In genomic region chr15:81047497-81047896, GRCm38 (mm10) we compare ENCODE assay signal across 19 mouse cellular contexts.
DNase-seq lines count a peak whose midpoint lies in the region; ATAC-seq lines count a peak whose summit lies in the region.
"Had no signal": no experiment of that assay in that cellular context is flagged by ENCODE, and none has a peak within 500 bp of the region (broad histone marks: within the 10 kb centered on the region; RNA-seq: fewer than 3 reads in every experiment).

No protein-coding gene starts in this region.

- H3K9me3 ChIP-seq in liver, embryonic 13.5 days (replicated peaks), result no peaks in the 10 kb centered on the region
- H3K9me3 ChIP-seq: embryonic facial prominence, embryonic 12.5 days; neural tube, embryonic 12.5 days had no signal

- no peak overlapping the region for H3K4me3 ChIP-seq in liver, embryonic 13.5 days (replicated peaks)
- H3K4me3 ChIP-seq: embryonic facial prominence, embryonic 12.5 days; neural tube, embryonic 12.5 days had no signal

- H3K4me2 ChIP-seq in liver, embryonic 13.5 days, result no peak overlapping the region
- H3K4me2 ChIP-seq: embryonic facial prominence, embryonic 12.5 days; neural tube, embryonic 12.5 days had no signal

- no peak overlapping the region for H3K9ac ChIP-seq in liver, embryonic 13.5 days
- H3K9ac ChIP-seq: embryonic facial prominence, embryonic 12.5 days; neural tube, embryonic 12.5 days had no signal

- no peaks in the 10 kb centered on the region for H3K36me3 ChIP-seq in liver, embryonic 13.5 days

- 8% methylated on average over 10 of the region's 10 CpGs for WGBS in liver, embryonic 13.5 days (ENCODE audit: insufficient replicate concordance)

- no peak overlapping the region for H3K27ac ChIP-seq in liver, embryonic 13.5 days
- H3K27ac ChIP-seq: embryonic facial prominence, embryonic 12.5 days; neural tube, embryonic 12.5 days had no signal

- H3K27me3 ChIP-seq in liver, embryonic 13.5 days, result peaks cover 16% of the 10 kb centered on the region; the same call in 1 of the 2 replicates
- H3K27me3 ChIP-seq: embryonic facial prominence, embryonic 12.5 days; neural tube, embryonic 12.5 days had no signal

- peaks cover 54% of the 10 kb centered on the region for H3K4me1 ChIP-seq in liver, embryonic 13.5 days (replicated peaks)
- H3K4me1 ChIP-seq: neural tube, embryonic 12.5 days had no signal

- DNase-seq in heart, adult 11 months, result peak; percentile 90
- no peak for DNase-seq in heart, postnatal 4 days
- DNase-seq in retina, postnatal 1 day, result peak; percentile 43
- DNase-seq in retina, embryonic 14.5 days (ENCODE audit: low spot score), result no peak
- DNase-seq in liver, embryonic 13.5 days, result peak; percentile 64
- peak; percentile 40 for DNase-seq in yolk sac, embryonic 10.5 days (ENCODE audit: low spot score)
- DNase-seq in adrenal gland, adult 2 months, result no peak
- DNase-seq in layer of hippocampus, postnatal 25 days (ENCODE audit: extremely low spot score in 1 of 2, low spot score in 1 of 2), result no peak
- DNase-seq: adrenal gland, postnatal 14 days; cerebellum, postnatal 25 days; gastrocnemius, postnatal 36 days; kidney, adult 11 months; kidney, postnatal 25 days; lung, adult 18-20 months; lung, postnatal 36 days; thymus, postnatal 4 days had no signal

- ATAC-seq in liver, embryonic 13.5 days (ENCODE audit: low read depth), result peak; percentile 87
- ATAC-seq: hindbrain, embryonic 16.5 days had no signal

Comparison
In these comparisons a context has a peak if more than half of its experiments do, and no peak if none do; other contexts are left out.
1. DNase-seq: peak in heart, adult 11 months (single experiment), retina, postnatal 1 day (single experiment), liver, embryonic 13.5 days (single experiment) and yolk sac, embryonic 10.5 days (single experiment); none in heart, postnatal 4 days (single experiment), retina, embryonic 14.5 days (single experiment), adrenal gland, adult 2 months (single experiment) and layer of hippocampus, postnatal 25 days (0 of 2).